Mouse (Mus musculus) liver, adult (tissue): ENCODE results near the gene Lama2.

Source experiments
- GATA4 ChIP-seq: IDR thresholded peaks from 2 replicates; pipeline ENCODE4 v1.6.1; 2014; ENCODE audit warnings: mild to moderate bottlenecking, low read length; ENCODE audit not compliant: insufficient replicate concordance

Gene Lama2

DNA sequence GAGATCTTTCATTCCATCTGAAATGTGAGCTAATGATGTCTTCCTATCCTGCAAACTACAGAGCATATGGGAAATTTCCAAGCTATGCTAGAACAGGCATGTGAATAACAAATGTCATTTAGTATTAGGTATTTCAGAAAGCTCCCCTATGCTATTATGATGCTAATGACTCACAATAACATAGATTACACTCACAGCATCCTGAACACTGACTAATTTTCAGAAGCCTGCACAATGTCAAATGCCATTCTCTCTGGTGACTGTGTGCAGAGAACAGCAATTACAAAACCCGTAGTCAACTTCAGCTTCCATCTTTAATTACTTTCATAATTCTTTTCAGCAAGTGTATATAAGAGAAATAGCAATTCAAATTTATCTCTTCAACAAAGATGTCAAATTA lies 596.9 kb downstream of the Lama2 start:
- TF ChIP-seq GATA4, result no peak

- TF ChIP-seq GATA4, result no peak
Measured at GRCm38 (mm10) chr10:27012804-27013365, 606.7 kb downstream of the Lama2 start.

- TF ChIP-seq GATA4, result no peak
Measured at GRCm38 (mm10) chr10:27007364-27007763, 612.2 kb downstream of the Lama2 start.

GRCm38 (mm10) chr10:27005716-27006115 lies 613.8 kb downstream of the Lama2 start:
- no peak for TF ChIP-seq GATA4

- TF ChIP-seq GATA4, result no peak
Measured at GRCm38 (mm10) chr10:27001554-27002178, 617.9 kb downstream of the Lama2 start.

- no peak for TF ChIP-seq GATA4
Measured at GRCm38 (mm10) chr10:26996684-26997083, 622.9 kb downstream of the Lama2 start.

- no peak for TF ChIP-seq GATA4
Measured at GRCm38 (mm10) chr10:26995987-26996386, 623.6 kb downstream of the Lama2 start.

GRCm38 (mm10) chr10:26995182-26995975 lies 624.2 kb downstream of the Lama2 start:
- TF ChIP-seq GATA4, result no peak

GRCm38 (mm10) chr10:26993971-26994761 lies 625.4 kb downstream of the Lama2 start:
- TF ChIP-seq GATA4, result no peak

- TF ChIP-seq GATA4, result no peak
Measured at GRCm38 (mm10) chr10:26985451-26985850, 634.1 kb downstream of the Lama2 start.

- TF ChIP-seq GATA4, result no peak
Measured at GRCm38 (mm10) chr10:26983583-26983982, 636.0 kb downstream of the Lama2 start.

GRCm38 (mm10) chr10:26982621-26983020 lies 636.9 kb downstream of the Lama2 start:
- no peak for TF ChIP-seq GATA4

DNA sequence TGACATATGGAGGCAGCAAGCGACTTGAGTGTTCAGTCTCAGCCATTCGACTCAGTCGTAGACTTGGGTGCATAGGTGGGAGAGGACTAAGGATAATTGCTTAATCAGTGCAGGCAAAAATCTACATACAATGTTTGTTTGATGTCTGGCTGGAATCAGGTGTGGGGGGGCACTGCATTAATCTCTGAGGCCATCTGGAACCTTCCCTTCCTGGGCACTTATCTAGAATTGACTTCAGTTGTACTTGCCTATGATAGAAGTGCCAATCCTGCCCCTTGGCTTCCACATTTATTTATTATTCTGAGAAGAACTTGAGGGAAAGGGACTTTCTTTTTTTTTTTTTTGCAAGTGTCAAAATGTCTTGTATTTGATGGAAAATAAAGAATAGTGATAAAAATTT lies 644.2 kb downstream of the Lama2 start:
- TF ChIP-seq GATA4, result no peak

GRCm38 (mm10) chr10:26974224-26974623 lies 645.3 kb downstream of the Lama2 start:
- TF ChIP-seq GATA4, result no peak

DNA sequence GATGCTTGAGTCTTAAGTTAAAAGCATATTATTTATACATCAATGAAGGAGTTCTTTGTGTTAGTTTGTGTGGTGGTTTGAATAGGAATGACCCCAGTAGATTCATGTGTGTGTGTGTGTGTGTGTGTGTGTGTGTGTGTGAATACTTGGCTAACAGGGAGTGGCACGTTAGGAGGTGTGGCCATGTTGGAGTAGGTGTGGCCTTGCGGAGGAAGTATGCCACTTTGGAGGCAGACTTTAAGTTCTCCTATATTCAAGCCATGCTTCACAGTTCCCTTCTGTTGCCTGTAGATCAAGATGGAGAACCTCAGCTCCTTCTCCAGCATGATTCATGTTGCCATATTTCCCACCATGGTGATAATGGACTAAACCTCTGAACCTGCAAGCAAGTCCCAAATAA lies 646.0 kb downstream of the Lama2 start:
- TF ChIP-seq GATA4, result no peak
